Mouse (Mus musculus): ENCODE data around the gene Afg1l. TPM values are rescaled to one million over a fixed set of nuclear protein-coding genes. Genes with fewer than 3 reads are reported as not detected.

Afg1l gene
- polyA plus RNA-seq, 1 experiment from 2014 or later = 4.3 TPM

DNA sequence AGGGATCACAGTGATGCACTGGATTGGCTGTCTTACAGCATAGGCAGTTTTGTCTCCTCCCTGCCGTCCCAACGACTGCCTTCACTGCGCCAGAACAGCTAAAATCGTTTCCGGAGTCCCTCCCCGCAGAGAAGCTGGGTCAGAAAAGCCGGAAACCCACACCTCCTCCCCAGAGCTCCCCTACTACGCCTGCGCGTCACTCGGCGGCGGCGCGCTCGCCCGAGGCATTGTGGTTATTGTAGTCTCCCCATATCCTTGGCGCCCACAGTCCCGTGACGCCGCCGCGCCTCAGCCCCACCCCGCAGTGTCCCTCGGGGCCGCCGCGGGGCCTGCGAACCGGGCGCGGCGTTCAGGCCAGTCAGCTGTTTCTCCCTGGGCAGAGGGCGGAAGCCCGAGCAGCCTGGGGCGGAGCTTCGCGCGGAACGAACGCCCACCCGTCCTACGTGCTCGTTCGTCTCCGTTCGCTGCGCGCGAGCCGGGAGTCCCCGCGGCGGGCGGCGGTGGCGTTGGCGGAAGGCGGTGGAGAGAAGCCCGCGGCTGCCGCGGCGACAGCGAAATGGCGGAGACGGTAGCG lies 23.5 kb upstream of the Afg1l start, which contains the start of gene Snx3:
Gene Snx3 (plus strand): TSS at position 256 of the 574 bp plus-strand sequence.
- peak within 1 kb of the TSS; percentile 65 for H3K4me2 ChIP-seq
- H3K27me3 ChIP-seq = no peaks in the 10 kb centered on the region
- peaks cover 9% of the 10 kb centered on the region for H3K4me1 ChIP-seq
- peak; percentile 97 for ATAC-seq (ENCODE audit: low FRiP score)
- 0 out of 2 replicates have a peak, but pooled peaks cover 3% of the 10 kb centered on the region for H3K36me3 ChIP-seq (replicated peaks)
- peak within 1 kb of the TSS; percentile 93 for H3K27ac ChIP-seq
- under 1% methylated on average over 68 of the region's 68 CpGs for WGBS
- H3K9ac ChIP-seq = peak within 1 kb of the TSS; percentile 89
- no peaks in the 10 kb centered on the region for H3K9me3 ChIP-seq
- peak within 1 kb of the TSS; percentile 84 for H3K4me3 ChIP-seq (replicated peaks)

DNA sequence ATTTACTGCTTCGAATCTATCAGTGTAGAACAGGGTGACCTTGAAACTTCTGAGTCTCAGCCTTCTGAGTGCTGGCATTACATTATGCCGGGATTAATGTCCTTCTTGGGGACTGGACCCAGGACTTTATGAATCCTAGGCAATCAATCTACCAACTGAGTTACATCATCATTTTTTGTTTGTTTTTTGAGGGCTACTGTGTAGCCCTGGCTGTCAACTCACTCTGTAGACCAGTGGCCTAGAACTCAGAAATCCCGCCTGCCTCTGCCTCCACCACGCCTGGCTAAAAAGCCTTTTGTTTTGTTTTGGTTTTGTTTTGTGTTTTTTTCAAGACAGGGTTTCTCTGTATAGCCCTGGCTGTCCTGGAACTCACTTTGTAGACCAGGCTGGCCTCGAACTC lies 22.8 kb upstream of the Afg1l start:
- H3K4me3 ChIP-seq (replicated peaks) = peak overlapping the region; percentile 84; the same call in 1 of the 2 replicates
- H3K9me3 ChIP-seq = no peaks in the 10 kb centered on the region
- no peak for ATAC-seq (ENCODE audit: low FRiP score)
- peak overlapping the region; percentile 65 for H3K4me2 ChIP-seq
- no peaks in the 10 kb centered on the region for H3K36me3 ChIP-seq (replicated peaks)
- peaks cover 9% of the 10 kb centered on the region for H3K4me1 ChIP-seq
- H3K9ac ChIP-seq = peak overlapping the region; percentile 89; the same call in 1 of the 2 replicates
- H3K27me3 ChIP-seq = no peaks in the 10 kb centered on the region
- H3K27ac ChIP-seq = peak overlapping the region; percentile 93
- WGBS = 84% methylated on average over 5 of the region's 5 CpGs

DNA sequence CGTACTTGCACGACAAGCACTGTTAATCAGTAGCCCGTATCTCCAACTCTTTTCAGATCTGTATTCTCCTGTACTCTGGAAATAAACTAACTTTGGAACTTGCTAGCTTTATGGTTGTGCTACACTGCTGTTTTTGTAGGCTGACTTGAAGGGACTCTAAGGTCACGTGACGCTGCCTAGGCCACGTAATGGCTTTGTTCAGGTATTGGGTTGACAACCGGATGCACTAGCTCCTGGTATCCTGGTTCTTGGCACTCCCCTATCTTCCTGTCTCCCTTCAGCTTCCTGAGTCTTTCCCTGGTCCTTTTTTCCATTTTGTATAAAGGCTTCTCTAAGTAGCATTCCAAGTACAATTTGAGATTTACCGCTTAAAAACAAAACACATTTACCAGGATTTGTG lies 22.2 kb upstream of the Afg1l start:
- 0 out of 2 replicates have a peak overlapping the region, but pooled peaks have one; percentile 93 for H3K27ac ChIP-seq
- whole genome bisulfite sequencing = 95% methylated on average over 8 of the region's 8 CpGs

DNA sequence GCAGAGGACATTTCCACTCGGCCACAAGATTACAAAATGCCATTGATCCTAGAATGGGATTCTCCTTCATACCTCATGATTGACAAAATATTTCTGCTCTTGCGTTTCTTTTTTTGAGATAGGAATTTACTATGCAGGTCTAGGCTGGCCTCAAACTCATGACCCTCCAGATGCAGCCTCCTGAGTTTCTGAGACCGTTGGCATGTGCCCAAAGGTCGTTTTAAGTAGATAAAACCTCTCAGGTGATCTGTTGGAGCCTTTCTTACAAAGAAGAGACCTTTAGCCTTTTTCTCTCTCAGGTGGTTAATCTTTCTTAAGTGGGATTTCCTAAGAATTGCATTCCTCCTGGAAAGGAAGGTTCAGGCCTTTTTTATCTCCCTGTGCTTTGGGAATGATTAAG lies 14.6 kb upstream of the Afg1l start:
- Histone ChIP-seq H3K4me3 (replicated peaks) (no peak overlapping the region), H3K36me3 (replicated peaks) (no peaks in the 10 kb centered on the region), H3K27me3 (no peaks in the 10 kb centered on the region), H3K4me2 (no peak overlapping the region), H3K9ac (no peak overlapping the region), H3K27ac (no peak overlapping the region), H3K9me3 (no peaks in the 10 kb centered on the region), H3K4me1 (no peaks in the 10 kb centered on the region; the same call in 1 of the 2 replicates)
- no peak for ATAC-seq (ENCODE audit: low FRiP score)
- 65% methylated on average over 4 of the region's 4 CpGs for WGBS

More for the DNA sequence above, 22.2 kb upstream of the Afg1l start:
- no peaks in the 10 kb centered on the region for H3K27me3 ChIP-seq
- no peak for ATAC-seq (ENCODE audit: low FRiP score)
- H3K4me3 ChIP-seq (replicated peaks) = no peak overlapping the region
- H3K4me1 ChIP-seq = peaks cover 9% of the 10 kb centered on the region
- no peaks in the 10 kb centered on the region for H3K9me3 ChIP-seq
- no peaks in the 10 kb centered on the region for H3K36me3 ChIP-seq (replicated peaks)
- no peak overlapping the region for H3K9ac ChIP-seq
- no peak overlapping the region for H3K4me2 ChIP-seq

DNA sequence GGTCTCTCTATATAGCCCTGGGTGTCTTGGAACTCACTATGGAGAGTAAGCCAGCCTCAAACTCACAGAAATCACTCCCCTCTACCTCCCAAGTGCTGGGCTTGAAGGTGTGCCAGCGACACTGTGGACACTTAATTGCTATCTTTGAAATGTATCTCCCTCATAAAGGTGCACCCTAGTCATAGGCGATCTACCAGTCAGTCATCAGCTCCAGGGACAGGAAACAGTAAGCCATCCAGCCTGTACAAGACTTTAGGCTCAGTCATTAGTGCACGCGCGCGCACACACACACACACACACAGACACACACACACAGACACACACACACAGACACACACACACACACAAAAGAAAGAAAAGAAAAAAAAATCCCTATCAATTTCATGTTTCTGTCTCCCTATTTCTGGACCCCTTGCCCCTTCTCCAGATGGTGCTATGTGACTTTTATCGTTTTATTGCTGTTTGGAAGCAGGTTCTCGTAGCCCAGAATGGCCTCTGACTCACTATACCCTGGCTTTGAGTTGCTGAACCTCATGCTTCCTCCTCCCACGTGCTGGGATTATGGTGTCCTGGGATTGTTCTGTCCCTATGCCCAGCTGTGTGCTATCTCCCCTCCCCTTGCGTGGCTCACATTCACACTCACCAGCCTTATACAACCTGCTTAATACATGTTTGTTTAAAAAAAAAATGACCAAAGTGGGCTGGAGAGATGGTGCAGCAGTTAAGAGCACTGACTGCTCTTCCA lies 13.8 kb upstream of the Afg1l start:
- WGBS = 88% methylated on average over 10 of the region's 10 CpGs
- no peaks in the 10 kb centered on the region for H3K9me3 ChIP-seq
- no peaks in the 10 kb centered on the region; the same call in 1 of the 2 replicates for H3K4me1 ChIP-seq
- H3K4me3 ChIP-seq (replicated peaks) = no peak overlapping the region
- ATAC-seq (ENCODE audit: low FRiP score) = no peak
- H3K4me2 ChIP-seq = no peak overlapping the region
- no peaks in the 10 kb centered on the region for H3K36me3 ChIP-seq (replicated peaks)
- no peak overlapping the region for H3K9ac ChIP-seq
- H3K27me3 ChIP-seq = no peaks in the 10 kb centered on the region
- no peak overlapping the region for H3K27ac ChIP-seq

DNA sequence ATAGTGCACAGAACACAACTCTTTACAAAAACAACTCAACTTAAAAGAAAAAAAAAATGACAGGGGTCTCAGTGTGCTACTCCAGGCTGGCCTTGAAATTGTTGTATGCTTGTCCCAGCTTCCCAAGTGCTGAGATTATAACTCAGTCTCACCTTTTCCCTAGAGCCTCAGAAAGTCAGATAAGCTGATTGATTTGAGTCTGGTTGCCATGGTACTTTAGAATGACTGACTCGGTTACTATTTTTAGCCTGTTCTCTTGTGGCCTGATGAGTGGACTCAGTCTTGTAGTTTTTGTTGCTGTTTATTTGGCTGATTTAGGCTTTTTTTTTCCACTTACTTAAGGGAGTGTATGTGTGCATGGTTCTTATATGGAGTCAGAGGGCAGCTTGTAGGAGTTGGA lies 12.8 kb upstream of the Afg1l start:
- Histone ChIP-seq H3K9ac (no peak overlapping the region), H3K4me1 (no peaks in the 10 kb centered on the region; the same call in 1 of the 2 replicates), H3K36me3 (replicated peaks) (no peaks in the 10 kb centered on the region), H3K4me3 (replicated peaks) (no peak overlapping the region), H3K9me3 (no peaks in the 10 kb centered on the region), H3K27ac (no peak overlapping the region), H3K27me3 (no peaks in the 10 kb centered on the region), H3K4me2 (no peak overlapping the region)
- WGBS = 77% methylated on average over 1 of the region's 1 CpGs
- ATAC-seq (ENCODE audit: low FRiP score) = no peak

DNA sequence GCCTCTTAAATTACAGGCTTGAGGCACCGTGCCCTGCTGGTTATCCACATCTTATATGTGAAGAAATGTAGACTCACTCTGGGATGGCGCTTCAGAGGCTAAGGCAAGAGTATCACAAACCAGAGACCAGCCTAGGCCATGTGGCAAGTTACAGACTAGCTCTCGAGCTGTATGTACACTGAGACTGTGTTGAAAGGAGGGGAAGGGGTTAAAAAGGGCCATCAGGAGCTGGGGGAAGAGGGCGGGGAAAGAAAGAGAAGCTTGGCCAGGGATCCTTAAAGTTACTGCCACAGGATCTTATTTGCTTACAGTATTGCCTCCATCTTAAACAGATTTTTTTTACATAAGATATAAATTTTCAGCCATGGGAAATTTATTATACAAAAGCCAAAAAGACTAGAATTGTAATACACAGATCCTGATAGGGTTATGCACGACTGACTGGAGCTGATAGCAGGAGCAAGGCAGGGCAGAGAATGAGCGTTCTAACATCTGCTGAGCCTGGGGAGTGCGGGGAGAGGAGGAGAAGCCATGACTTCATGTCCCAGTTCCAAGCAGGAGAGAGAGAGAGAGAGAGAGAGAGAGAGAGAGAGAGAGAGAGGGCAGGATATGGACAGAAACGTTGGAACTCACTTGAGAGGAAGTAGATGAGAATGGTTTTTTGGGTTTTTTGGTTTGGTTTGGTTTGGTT lies 10.4 kb upstream of the Afg1l start:
- WGBS = 39% methylated on average over 8 of the region's 8 CpGs

DNA sequence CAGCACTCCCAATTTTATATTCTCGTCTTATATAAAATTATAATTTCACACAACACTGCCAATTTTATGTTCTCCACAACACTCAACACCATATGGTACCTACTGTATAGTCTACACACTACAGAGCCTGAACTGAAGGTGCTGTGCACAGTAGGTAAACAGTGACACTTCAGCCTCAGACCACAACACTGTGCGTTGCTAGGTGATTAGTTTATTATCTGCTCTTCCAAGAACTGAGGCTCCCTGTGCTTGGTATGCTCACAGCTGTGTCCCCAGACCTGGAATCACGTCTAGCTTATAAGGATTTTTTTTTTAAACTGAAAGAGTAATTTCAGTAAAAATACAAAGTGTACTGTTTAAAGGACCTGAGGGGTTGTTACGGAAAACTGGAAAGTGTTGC lies 2.4 kb upstream of the Afg1l start:
- peaks cover 11% of the 10 kb centered on the region for H3K4me1 ChIP-seq
- 82% methylated on average over 4 of the region's 4 CpGs for WGBS
- H3K36me3 ChIP-seq (replicated peaks) = no peaks in the 10 kb centered on the region
- H3K27me3 ChIP-seq = no peaks in the 10 kb centered on the region
- no peaks in the 10 kb centered on the region for H3K9me3 ChIP-seq
- no peak overlapping the region for H3K27ac ChIP-seq
- no peak overlapping the region for H3K4me2 ChIP-seq
- no peak overlapping the region for H3K4me3 ChIP-seq (replicated peaks)
- H3K9ac ChIP-seq = no peak overlapping the region
- ATAC-seq (ENCODE audit: low FRiP score) = no peak

More for the DNA sequence above, 10.4 kb upstream of the Afg1l start:
- ATAC-seq (ENCODE audit: low FRiP score) = no peak
- no peak overlapping the region for H3K4me3 ChIP-seq (replicated peaks)
- no peaks in the 10 kb centered on the region for H3K27me3 ChIP-seq
- no peaks in the 10 kb centered on the region; the same call in 1 of the 2 replicates for H3K4me1 ChIP-seq
- no peaks in the 10 kb centered on the region for H3K36me3 ChIP-seq (replicated peaks)
- H3K4me2 ChIP-seq = no peak overlapping the region
- H3K9ac ChIP-seq = no peak overlapping the region
- H3K9me3 ChIP-seq = no peaks in the 10 kb centered on the region
- no peak overlapping the region for H3K27ac ChIP-seq

DNA sequence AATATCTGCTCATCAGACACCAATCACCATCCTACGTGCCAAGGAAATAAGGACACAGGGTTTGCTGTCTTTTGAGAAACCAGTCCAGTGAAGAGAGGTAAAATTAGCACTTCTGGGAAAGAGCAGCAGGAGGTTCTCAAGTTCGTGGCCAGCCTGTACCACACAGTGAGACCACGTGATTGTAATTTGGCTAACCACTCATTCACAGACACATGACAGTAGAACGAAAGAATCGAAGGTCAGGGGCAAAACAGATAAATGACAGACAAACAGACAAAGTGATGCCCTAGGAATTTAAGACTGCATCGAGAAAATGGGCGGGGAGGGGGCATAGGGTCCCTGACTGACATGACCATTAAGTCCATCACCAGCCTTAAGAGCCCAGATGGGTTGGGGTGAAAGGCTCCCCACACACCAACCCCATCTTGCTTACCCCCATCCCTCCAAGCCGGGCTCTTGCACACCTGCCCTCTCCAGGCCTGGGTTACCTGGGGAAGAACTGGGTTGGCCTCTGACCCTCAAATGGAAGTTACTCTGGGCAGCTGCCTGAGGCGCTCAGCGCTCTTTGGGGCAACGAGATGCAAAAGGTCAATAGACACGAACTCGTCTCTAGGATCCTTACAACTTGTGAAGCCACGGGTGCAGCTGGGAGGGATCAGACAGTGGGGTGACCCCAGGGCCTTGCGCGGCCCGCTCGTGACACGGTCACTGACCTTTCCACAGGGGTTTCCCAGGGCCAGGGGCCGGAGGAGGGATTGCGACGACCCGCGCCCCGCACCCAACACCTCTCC lies 620 bp downstream of the Afg1l start:
- H3K4me2 ChIP-seq = peak overlapping the region; percentile 83
- H3K9me3 ChIP-seq = no peaks in the 10 kb centered on the region
- H3K4me3 ChIP-seq (replicated peaks) = peak overlapping the region; percentile 77
- H3K4me1 ChIP-seq = peaks cover 11% of the 10 kb centered on the region
- peak overlapping the region; percentile 88 for H3K27ac ChIP-seq
- peak overlapping the region; percentile 82 for H3K9ac ChIP-seq
- no peaks in the 10 kb centered on the region for H3K27me3 ChIP-seq
- no peaks in the 10 kb centered on the region for H3K36me3 ChIP-seq (replicated peaks)
- 14% methylated on average over 25 of the region's 25 CpGs for WGBS
- peak; percentile 66 for ATAC-seq (ENCODE audit: low FRiP score)

DNA sequence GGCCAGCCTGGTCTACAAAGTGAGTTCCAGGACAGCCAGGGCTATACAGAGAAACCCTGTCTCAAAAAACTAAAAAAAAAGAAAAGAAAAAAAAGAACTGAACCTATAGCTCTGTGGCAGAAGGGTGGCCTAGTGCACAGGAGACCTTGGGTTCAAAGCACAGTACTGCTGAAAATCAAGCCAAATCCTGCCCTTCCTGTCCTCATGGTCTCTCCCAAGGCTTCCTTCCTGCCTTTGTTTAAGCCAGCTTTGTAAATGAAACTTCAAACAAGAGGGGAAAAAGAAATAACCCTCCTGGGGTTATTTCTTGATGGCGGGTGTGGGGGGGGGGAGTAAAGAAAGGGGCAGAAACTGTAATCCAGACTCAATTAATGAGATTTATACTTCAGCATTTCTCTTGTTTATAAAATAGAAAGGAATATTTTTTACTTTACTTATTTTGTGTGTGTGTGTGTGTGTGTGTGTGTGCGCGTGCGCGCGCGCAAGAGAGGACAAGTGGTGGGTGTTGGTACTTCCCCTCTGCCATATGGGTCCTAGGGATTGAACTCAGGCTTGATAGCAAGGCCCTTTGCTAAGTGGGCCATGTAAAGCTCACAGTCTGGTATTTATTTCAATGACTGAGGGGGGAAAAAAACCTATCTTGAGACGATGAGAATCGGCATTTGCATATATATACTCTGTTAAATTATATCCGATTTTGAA lies 1.4 kb downstream of the Afg1l start:
- H3K4me3 ChIP-seq (replicated peaks) = no peak overlapping the region
- H3K27me3 ChIP-seq = no peaks in the 10 kb centered on the region
- WGBS = 94% methylated on average over 10 of the region's 10 CpGs
- no peaks in the 10 kb centered on the region for H3K9me3 ChIP-seq
- H3K27ac ChIP-seq = no peak overlapping the region
- no peak overlapping the region for H3K9ac ChIP-seq
- ATAC-seq (ENCODE audit: low FRiP score) = no peak
- no peak overlapping the region for H3K4me2 ChIP-seq
- H3K4me1 ChIP-seq = peaks cover 11% of the 10 kb centered on the region
- H3K36me3 ChIP-seq (replicated peaks) = no peaks in the 10 kb centered on the region

DNA sequence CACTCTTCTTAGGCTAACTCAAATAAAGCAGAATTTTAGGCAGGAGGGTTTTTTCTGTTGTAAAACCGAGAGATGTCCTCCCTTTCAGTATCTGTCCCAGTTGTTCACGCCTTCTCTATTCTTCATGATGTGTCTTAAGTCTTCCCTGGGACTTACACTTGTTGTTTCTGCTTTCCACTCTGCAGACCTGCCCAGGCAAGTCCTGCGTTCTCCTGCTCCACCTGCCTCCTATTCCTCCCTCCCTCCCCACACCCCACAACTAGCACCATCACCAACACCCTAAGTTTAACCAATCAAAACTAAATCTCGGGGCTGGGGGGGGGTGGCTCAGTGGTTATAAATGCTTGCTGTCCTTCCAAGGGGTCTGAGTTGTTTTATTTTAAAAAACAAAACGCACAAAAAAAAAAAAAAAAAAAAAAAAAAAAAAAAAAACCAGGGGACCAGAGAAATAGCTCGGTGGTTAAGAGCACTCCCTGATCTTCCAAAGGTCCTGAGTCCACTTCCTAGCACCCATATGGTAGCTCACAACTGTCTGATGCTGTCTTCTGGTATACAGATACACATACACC lies 3.3 kb downstream of the Afg1l start:
- no peaks in the 10 kb centered on the region for H3K27me3 ChIP-seq
- WGBS = 83% methylated on average over 6 of the region's 6 CpGs
- no peak overlapping the region for H3K4me2 ChIP-seq
- ATAC-seq (ENCODE audit: low FRiP score) = no peak
- peaks cover 11% of the 10 kb centered on the region for H3K4me1 ChIP-seq
- no peaks in the 10 kb centered on the region for H3K9me3 ChIP-seq
- no peak overlapping the region for H3K4me3 ChIP-seq (replicated peaks)
- H3K9ac ChIP-seq = no peak overlapping the region
- no peak overlapping the region for H3K27ac ChIP-seq
- 0 out of 2 replicates have a peak, but pooled peaks cover 6% of the 10 kb centered on the region for H3K36me3 ChIP-seq (replicated peaks)

Data from forebrain, embryonic 12.5 days (tissue).